ENCODE assay signal across 19 mouse cellular contexts in genomic region chr16:27783978-27784377, GRCm38 (mm10).
"Had no signal": no experiment of that assay in that cellular context is flagged by ENCODE, and none has a peak within 500 bp of the region (broad histone marks: within the 10 kb centered on the region; RNA-seq: fewer than 3 reads in every experiment).

No protein-coding gene starts in this region.

- H3K9me3 ChIP-seq: limb, embryonic 10.5 days; limb, embryonic 13.5 days; liver, embryonic 12.5 days; liver, embryonic 15.5 days; lung, embryonic 15.5 days; neural tube, embryonic 13.5 days had no signal

- H3K4me3 ChIP-seq: layer of hippocampus, adult 2 months; limb, embryonic 10.5 days; limb, embryonic 13.5 days; liver, embryonic 12.5 days; liver, embryonic 15.5 days; lung, embryonic 15.5 days; myocyte; neural tube, embryonic 13.5 days had no signal

- ATAC-seq: liver, embryonic 12.5 days had no signal

- DNase-seq: kidney, postnatal 25 days; layer of hippocampus, adult 9-11 months; liver; lung, adult 18-20 months; lung, postnatal 10 days; lung, postnatal 36 days; midbrain, embryonic 14.5 days; thymus, adult 18-20 months; thymus, postnatal 36 days had no signal

- H3K4me1 ChIP-seq: limb, embryonic 10.5 days; limb, embryonic 13.5 days; liver, embryonic 12.5 days; liver, embryonic 15.5 days; lung, embryonic 15.5 days; neural tube, embryonic 13.5 days had no signal

- H3K4me2 ChIP-seq: limb, embryonic 13.5 days; liver, embryonic 12.5 days; liver, embryonic 15.5 days; lung, embryonic 15.5 days; midbrain, embryonic 11.5 days; neural tube, embryonic 13.5 days had no signal

- H3K27me3 ChIP-seq: limb, embryonic 13.5 days; liver, embryonic 12.5 days; liver, embryonic 15.5 days; lung, embryonic 15.5 days; neural tube, embryonic 13.5 days had no signal

- H3K36me3 ChIP-seq: limb, embryonic 10.5 days; limb, embryonic 13.5 days; liver, embryonic 12.5 days; liver, embryonic 15.5 days; lung, embryonic 15.5 days; neural tube, embryonic 13.5 days had no signal

- H3K27ac ChIP-seq: kidney, postnatal 0 days; layer of hippocampus, adult 2 months; limb, embryonic 10.5 days; limb, embryonic 13.5 days; liver, embryonic 12.5 days; liver, embryonic 15.5 days; lung, embryonic 15.5 days; neural tube, embryonic 13.5 days had no signal

- H3K9ac ChIP-seq: limb, embryonic 13.5 days; liver, embryonic 12.5 days; liver, embryonic 15.5 days; lung, embryonic 15.5 days; neural tube, embryonic 13.5 days had no signal
